Mouse (Mus musculus): ENCODE measurements around the gene Ccdc87.
"Not testable (repeated sequence)": the region's sequence is repeated elsewhere in the genome, so short reads cannot be mapped to it uniquely, and the experiment has no call there.

Gene Ccdc87

GRCm38 (mm10) chr19:4839149-4839548 is at the start of gene Ccdc87, which contains the start of gene Ccs:
Gene Ccdc87 (plus strand): TSS chr19:4839366.
Gene Ccs (minus strand): TSS chr19:4839332.
- peak; percentile 99 for DNase-seq

DNA sequence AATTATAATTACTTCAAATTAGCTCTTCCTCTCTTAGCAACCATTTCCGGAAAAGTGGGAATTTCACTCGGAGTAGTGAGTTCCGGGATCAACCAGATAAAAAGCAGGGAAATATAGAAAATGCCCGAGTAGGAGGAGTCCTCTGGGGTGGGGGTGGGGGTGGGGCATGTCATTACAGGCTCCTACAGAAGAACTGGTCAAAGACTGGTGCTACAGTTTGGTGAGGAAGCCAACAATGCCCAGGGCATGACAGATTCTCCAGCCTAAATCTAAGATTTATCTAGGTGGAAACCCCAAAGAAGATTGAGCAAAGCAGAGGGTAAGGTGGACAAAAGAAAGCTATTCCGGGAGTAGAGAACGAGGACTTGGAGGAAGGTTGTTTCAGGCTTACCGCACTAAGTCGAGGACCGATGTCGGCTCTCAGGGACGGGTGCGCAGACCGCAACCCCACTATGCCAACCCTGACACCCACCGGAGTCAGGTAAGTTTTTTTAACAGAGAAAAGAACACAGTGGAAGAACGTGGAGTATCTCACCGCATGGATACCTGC is 45.8 kb upstream of the Ccdc87 start:
- no peak for DNase-seq

- DNase-seq: peak; percentile 99
Observed at GRCm38 (mm10) chr19:4793831-4794422, 45.2 kb upstream of the Ccdc87 start, which contains the start of gene Rbm4. Gene Rbm4 (minus strand): TSS chr19:4793901.

GRCm38 (mm10) chr19:4795929-4796328 is 43.2 kb upstream of the Ccdc87 start:
- DNase-seq: no peak

DNA sequence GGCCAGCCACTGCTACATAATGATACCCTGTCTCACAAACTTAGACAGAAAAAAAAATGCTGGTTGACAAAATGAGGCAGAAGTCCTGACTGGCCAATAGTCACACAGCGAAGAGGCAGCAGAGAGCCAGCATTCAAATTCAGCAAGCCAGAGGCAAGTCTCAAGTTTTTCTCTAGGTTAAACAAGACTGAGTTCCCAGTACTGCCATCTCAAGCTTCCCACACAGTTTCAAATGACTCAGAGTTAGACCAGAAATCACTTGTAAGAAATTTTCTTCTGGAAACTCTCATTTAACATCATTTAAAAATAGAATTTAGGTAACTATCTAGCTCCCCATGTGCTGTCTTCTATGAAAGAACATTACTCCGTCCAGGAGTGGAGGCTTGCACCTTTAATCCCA is 41.3 kb upstream of the Ccdc87 start:
- DNase-seq: no peak

GRCm38 (mm10) chr19:4799083-4799482 is 40.1 kb upstream of the Ccdc87 start:
- no peak for DNase-seq

DNA sequence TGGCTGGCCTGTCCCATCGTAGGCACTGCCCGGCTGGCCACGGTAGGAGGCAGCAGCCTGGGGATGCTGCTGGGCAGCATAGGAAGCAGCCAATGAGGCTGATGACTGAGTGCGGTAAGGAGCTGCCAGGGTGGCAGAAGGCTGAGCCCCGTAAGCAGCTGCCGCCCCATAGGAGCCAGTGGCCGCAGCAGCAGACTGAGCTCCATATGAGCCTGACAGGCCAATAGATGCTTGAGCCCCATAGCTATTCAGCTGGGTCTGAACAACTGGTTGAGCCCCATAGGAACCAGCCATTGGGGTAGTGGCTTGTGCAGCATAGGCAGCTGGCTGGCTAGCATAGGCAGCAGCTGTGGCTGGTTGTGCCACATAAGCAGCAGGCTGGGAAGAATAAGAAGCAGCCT is 36.5 kb upstream of the Ccdc87 start:
- no peak for DNase-seq

GRCm38 (mm10) chr19:4803283-4803682 is 35.9 kb upstream of the Ccdc87 start:
- no peak for DNase-seq

GRCm38 (mm10) chr19:4810309-4810708 is 28.9 kb upstream of the Ccdc87 start:
- DNase-seq: no peak

DNA sequence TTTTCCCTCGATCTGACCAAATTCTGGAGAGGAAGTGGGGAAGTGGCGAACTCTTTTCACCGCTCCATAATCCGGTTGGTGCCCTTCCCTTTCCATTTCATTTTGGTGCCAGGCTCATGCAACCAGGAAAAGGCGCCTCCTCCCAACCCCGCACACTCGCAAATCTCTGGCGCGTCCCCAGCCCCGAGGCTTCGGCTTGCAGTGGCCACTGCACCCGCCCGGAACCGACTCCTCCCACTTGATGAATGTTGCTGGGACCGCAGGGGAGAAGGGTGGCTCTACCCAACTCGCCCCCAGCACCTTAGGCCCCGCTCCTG is 28.5 kb upstream of the Ccdc87 start:
- DNase-seq: no peak

DNA sequence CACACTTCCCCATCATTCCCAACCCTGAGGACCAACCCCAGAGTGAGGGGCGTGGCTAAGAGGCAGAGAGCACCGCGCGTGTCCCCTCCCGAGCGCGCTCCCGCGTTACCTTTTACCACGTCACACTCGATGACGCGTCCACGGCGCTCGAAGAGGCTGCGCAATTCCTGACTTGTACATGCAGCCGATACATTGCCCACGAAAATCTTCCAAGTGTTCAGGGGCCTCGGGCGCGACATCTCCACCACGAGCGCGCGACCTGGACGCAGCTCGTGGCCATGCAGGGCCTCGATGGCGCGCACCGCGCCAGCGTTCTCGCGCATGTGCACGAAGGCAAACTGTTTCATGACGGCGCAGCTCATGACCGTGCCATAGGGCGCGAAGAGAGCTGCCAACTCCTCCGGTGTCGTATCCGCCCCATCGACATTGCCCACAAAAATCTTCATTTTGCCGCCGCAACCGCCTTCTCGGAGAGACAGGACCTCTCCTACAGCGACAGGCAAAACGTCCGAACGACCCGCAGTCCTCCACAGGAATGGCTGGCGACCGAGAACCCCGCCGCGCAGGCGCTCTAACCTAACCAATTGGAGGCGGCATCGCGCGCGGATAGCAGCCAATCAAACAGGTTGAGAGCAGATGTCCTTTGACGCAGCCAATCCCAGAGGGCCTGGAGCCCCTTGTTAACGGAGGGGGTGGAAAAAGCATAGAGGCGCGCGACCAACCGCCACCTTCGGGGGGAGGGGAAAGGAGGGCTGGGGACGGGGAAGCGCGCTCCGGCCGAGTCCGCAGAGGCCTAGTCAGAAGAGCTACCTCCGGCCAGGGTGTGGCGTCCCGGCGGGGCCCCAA is 27.9 kb upstream of the Ccdc87 start, which contains the start of the genes Gm21992 and Rbm14:
Gm21992 (minus strand) TSS at position 550 of the 846 bp plus-strand sequence.
Rbm14 (minus strand) TSS at position 572 of the 846 bp plus-strand sequence.
- peak; percentile 99 for DNase-seq

- no peak for DNase-seq
Observed at GRCm38 (mm10) chr19:4811909-4812242, 27.3 kb upstream of the Ccdc87 start.

DNA sequence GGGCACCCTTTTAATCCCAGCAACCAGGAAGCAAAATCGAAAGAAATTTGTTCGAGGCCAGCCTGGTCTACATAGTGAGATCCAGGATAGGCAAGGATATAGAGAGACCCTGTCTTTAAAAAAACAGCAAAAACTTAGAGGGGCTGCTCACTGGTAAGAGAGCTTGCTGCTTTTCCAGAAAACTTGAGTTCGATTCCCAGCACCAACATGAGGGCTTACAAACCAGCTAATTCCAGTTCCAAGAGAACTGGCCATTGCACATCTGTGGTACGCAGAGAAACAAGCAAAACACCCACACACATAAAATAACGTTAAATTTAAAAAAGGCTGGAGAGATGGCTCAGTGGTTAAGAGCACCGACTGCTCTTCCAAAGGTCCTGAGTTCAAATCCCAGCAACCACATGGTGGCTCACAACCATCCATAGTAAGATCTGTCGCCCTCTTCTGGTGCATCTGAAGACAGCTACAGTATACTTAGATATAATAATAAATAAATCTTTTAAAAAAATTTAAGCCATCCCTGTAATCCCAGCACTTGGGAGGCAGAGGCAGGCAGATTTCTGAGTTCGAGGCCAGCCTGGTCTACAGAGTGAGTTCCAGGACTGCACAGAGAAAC is 26.7 kb upstream of the Ccdc87 start:
- not testable (repeated sequence) for DNase-seq

- DNase-seq: peak; percentile 31
Observed at GRCm38 (mm10) chr19:4813015-4813414, 26.2 kb upstream of the Ccdc87 start.

- no peak for DNase-seq
Observed at GRCm38 (mm10) chr19:4817182-4817835, 21.9 kb upstream of the Ccdc87 start.

- peak; percentile 94 for DNase-seq
Observed at GRCm38 (mm10) chr19:4820678-4821303, 18.4 kb upstream of the Ccdc87 start.

DNA sequence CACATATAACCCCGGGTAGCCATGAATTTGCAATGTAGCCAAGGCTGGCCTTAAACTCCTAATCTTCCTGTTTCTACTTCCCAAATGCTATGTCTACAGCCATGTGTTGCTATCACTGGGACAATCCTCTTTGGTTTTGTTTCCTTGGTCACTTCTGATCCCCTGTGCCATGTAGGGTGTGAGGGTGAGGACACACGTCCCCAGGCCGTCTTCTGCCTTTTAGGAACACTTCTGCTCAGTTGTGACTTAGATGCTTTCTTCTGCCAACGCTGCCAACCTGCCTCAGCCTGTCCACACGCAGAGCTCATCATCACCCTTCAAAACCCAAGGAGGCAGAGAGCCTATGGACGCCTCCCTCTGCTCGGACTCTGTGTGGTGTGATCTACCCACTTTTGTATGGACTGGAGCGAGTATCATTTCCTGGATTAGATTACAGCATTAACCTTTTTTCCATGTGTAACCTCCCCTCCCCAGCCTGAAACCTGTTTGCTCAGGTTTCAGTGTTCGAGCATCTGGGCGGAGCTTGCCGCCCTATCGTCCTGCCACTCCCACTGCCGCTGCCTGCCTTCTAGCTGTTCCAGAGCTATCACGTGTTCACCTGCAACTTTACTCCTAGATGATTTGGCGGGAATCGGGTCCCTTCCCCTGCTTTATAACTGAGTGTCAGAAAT is 10.6 kb upstream of the Ccdc87 start:
- DNase-seq: peak; percentile 65

DNA sequence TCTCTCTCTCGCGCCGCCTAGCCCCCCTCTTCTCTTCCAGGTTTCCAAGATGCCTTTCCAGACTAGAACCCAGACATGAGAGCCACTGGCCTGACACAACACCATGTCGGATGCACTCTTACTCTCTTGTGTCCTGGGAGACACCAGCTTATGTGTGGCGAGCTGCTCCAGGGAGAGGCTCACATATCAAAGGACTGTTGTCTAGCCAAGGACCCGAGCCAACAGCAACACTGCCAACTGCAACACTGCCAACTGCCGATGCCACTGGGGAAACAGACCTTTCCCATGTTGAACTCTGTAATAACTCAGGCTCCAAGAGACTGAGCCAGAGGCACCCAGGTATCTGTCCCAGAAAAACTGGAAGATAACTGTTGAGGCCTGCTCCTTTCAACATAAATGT is 10.0 kb upstream of the Ccdc87 start:
- DNase-seq: peak; percentile 38

- DNase-seq: no peak
Observed at GRCm38 (mm10) chr19:4833977-4834376, 5.2 kb upstream of the Ccdc87 start.

- DNase-seq: peak; percentile 55
Observed at GRCm38 (mm10) chr19:4836096-4836495, 3.1 kb upstream of the Ccdc87 start.

- DNase-seq: no peak
Observed at GRCm38 (mm10) chr19:4837049-4837448, 2.1 kb upstream of the Ccdc87 start.

All from kidney, postnatal 14 days (tissue).